In the genomic region with DNA sequence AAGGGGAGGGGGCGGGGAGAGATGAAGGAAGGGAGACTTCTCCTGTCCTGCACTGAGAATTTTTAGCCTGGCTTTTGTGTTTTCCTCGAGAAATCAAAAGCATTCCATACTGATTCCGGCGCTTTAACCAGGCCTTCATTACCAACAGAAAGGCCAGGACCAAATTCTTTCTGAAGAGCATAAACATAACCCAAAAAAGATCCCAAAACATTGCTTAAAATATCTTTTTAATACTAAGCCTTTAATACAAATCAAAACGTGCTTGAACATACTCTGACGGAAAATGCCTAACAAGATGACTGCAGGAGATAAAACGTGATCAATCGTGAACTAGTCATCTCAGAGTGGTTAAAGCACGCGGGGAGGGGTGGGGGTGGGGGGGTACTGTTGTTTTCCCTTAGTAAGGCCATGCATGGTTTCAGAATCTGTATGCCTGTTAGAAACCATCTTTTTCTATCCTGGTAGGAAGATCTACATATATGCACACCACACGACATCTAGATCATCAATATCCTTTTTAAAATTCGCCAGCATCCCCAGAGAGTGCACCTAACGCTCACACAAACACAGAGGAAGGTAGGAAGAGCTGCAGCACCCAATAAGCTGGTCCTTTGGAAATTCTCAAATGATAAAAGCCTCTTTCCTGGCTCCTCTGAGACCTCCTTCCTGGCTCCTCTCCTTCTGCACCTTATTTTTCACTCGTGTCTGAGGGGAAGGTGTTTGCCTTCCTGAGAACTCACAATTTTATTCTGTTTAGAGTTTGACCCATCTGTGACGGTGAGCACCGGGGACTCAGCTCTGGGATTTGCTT, we compare ENCODE assay signal across 9 mouse cellular contexts. TPM values are rescaled to one million over a fixed set of nuclear protein-coding genes. Genes with fewer than 3 reads are reported as not detected.
DNase-seq lines count a peak whose midpoint lies in the region; ATAC-seq and TF ChIP-seq lines count a peak whose summit lies in the region.
"Had no signal": no experiment of that assay in that cellular context is flagged by ENCODE, and none has a peak within 500 bp of the region (broad histone marks: within the 10 kb centered on the region; RNA-seq: fewer than 3 reads in every experiment).

No protein-coding gene starts in this region.

- no peak for TF ChIP-seq POLR2A in embryonic fibroblast, embryonic 13.5 days (IDR thresholded peaks at IDR 0.05; ENCODE audit: low read depth, low read length)

- no peaks in the 10 kb centered on the region for H3K27me3 ChIP-seq in heart, embryonic 12.5 days (replicated peaks)
- H3K27me3 ChIP-seq in limb, embryonic 13.5 days = 0 out of 2 replicates have a peak, but pooled peaks cover 4% of the 10 kb centered on the region
- no peaks in the 10 kb centered on the region for H3K27me3 ChIP-seq in stomach, postnatal 0 days (ENCODE audit: control insufficient read depth, insufficient read depth, low read length)

- peak overlapping the region; percentile 79 for H3K4me2 ChIP-seq in heart, embryonic 12.5 days
- peak overlapping the region; percentile 75 for H3K4me2 ChIP-seq in limb, embryonic 13.5 days (replicated peaks)
- peak overlapping the region; percentile 91 for H3K4me2 ChIP-seq in stomach, postnatal 0 days (replicated peaks; ENCODE audit: low read depth)

- H3K4me1 ChIP-seq in heart, embryonic 12.5 days (replicated peaks) = peaks cover 24% of the 10 kb centered on the region
- H3K4me1 ChIP-seq in embryonic fibroblast, embryonic 13.5 days (ENCODE audit: control insufficient read depth, insufficient read depth, low read length) = peaks cover 9% of the 10 kb centered on the region; the same call in 1 of the 2 replicates
- H3K4me1 ChIP-seq in limb, embryonic 13.5 days = peaks cover 14% of the 10 kb centered on the region; the same call in 1 of the 2 replicates
- no peaks in the 10 kb centered on the region for H3K4me1 ChIP-seq in stomach, postnatal 0 days (replicated peaks; ENCODE audit: control insufficient read depth, insufficient read depth)

- H3K4me3 ChIP-seq in heart, embryonic 12.5 days = peak overlapping the region; percentile 71
- peak overlapping the region; percentile 89 for H3K4me3 ChIP-seq in embryonic fibroblast, embryonic 13.5 days (ENCODE audit: insufficient read depth, low read length)
- peak overlapping the region; percentile 75 for H3K4me3 ChIP-seq in limb, embryonic 13.5 days
- peak overlapping the region; percentile 59 for H3K4me3 ChIP-seq in stomach, postnatal 0 days (ENCODE audit: low read depth, low read length)

- DNase-seq in heart, adult 8-10 months (ENCODE audit: low spot score) = no peak
- DNase-seq in MN1 (ENCODE audit: low spot score) = peak; percentile 24
- no peak for DNase-seq in stomach, postnatal 0 days (ENCODE audit: low spot score)
- no peak for DNase-seq in gastrocnemius, postnatal 4 days (ENCODE audit: low spot score in 2 of 2)
- no peak for DNase-seq in gastrocnemius, adult 8-10 months (ENCODE audit: low spot score in 2 of 2)

- ATAC-seq in heart, embryonic 12.5 days (ENCODE audit: insufficient number of reproducible peaks, low FRiP score) = no peak
- ATAC-seq in limb, embryonic 13.5 days (ENCODE audit: low FRiP score, low read depth) = no peak
- ATAC-seq in stomach, postnatal 0 days (ENCODE audit: low FRiP score, low TSS enrichment) = no peak

- WGBS in heart, embryonic 12.5 days = 14% methylated on average over 16 of the region's 16 CpGs
- 12% methylated on average over 16 of the region's 16 CpGs for WGBS in limb, embryonic 13.5 days
- WGBS in stomach, postnatal 0 days = 21% methylated on average over 16 of the region's 16 CpGs

- no peaks in the 10 kb centered on the region for H3K36me3 ChIP-seq in heart, embryonic 12.5 days
- H3K36me3 ChIP-seq in limb, embryonic 13.5 days = no peaks in the 10 kb centered on the region
- no peaks in the 10 kb centered on the region for H3K36me3 ChIP-seq in stomach, postnatal 0 days (ENCODE audit: control insufficient read depth, insufficient read depth, low read length)

- no peak for TF ChIP-seq EP300 in stomach, postnatal 0 days (optimal IDR thresholded peaks at IDR 0.05)

- no peaks in the 10 kb centered on the region for H3K9me3 ChIP-seq in heart, embryonic 12.5 days (replicated peaks)
- H3K9me3 ChIP-seq in limb, embryonic 13.5 days = no peaks in the 10 kb centered on the region
- no peaks in the 10 kb centered on the region for H3K9me3 ChIP-seq in stomach, postnatal 0 days (ENCODE audit: control insufficient read depth, low read length)

- no peak overlapping the region for H3K27ac ChIP-seq in heart, embryonic 12.5 days (ENCODE audit: poor library complexity, severe bottlenecking)
- H3K27ac ChIP-seq in embryonic fibroblast, embryonic 13.5 days (ENCODE audit: insufficient read depth, low read length) = peak overlapping the region; percentile 53
- H3K27ac ChIP-seq in limb, embryonic 13.5 days = no peak overlapping the region; the same call in 1 of the 2 replicates
- no peak overlapping the region for H3K27ac ChIP-seq in stomach, postnatal 0 days (replicated peaks)

- peak overlapping the region; percentile 90 for H3K9ac ChIP-seq in heart, embryonic 12.5 days
- H3K9ac ChIP-seq in limb, embryonic 13.5 days = peak overlapping the region; percentile 93
- H3K9ac ChIP-seq in stomach, postnatal 0 days (ENCODE audit: low read length) = peak overlapping the region; percentile 64; the same call in 1 of the 2 replicates

- TF ChIP-seq CTCF in embryonic fibroblast, embryonic 13.5 days (IDR thresholded peaks at IDR 0.05; ENCODE audit: borderline replicate concordance, insufficient read depth, low read length) = no peak
- TF ChIP-seq CTCF in stomach, postnatal 0 days (IDR thresholded peaks at IDR 0.05; ENCODE audit: low read depth) = no peak

RNA-seq across cellular contexts. Expression of a gene that starts 1.1 kb away (rescaled TPM):
- polyA plus RNA-seq in heart, embryonic 12.5 days (2016; fragmentation: Nextera tagmentation; extraction: Ambion mirVana) = 194 and 198 TPM in 2 replicates
- 100 to 1,000 TPM; 257 to 289 (median 273) TPM for total RNA-seq in heart, adult 8-10 months (2022)
- polyA plus RNA-seq in embryonic fibroblast, embryonic 13.5 days (2011; ENCODE audit: insufficient read length, low read depth, missing spikeins) = 511 and 923 TPM in 2 replicates
- 245 and 250 TPM in 2 replicates for polyA plus RNA-seq in limb, embryonic 13.5 days (2015; fragmentation: Nextera tagmentation; extraction: Ambion mirVana)
- polyA plus RNA-seq in stomach, postnatal 0 days (2015; fragmentation: Nextera tagmentation; extraction: Ambion mirVana) = 133 and 175 TPM in 2 replicates
- 100 to 1,000 TPM in 1 of 2 experiments, 10 to 100 TPM in 1; 96.8 to 101 TPM for total RNA-seq in gastrocnemius, postnatal 4 days (2021)
- 100 to 1,000 TPM; 236 to 331 (median 287) TPM for total RNA-seq in gastrocnemius, adult 8-10 months (2022)
- total RNA-seq: MEL had no signal

RNA-seq across cellular contexts. Expression of a gene that starts 41.8 kb away (rescaled TPM):
- 64.6 and 65.9 TPM in 2 replicates for polyA plus RNA-seq in heart, embryonic 12.5 days (2016; fragmentation: Nextera tagmentation; extraction: Ambion mirVana)
- 1 to 10 TPM; 5.1 to 9.7 (median 7.5) TPM for total RNA-seq in heart, adult 8-10 months (2022)
- polyA plus RNA-seq in embryonic fibroblast, embryonic 13.5 days (2011; ENCODE audit: insufficient read length, low read depth, missing spikeins) = 134 and 203 TPM in 2 replicates
- 80.1 and 83.5 TPM in 2 replicates for polyA plus RNA-seq in limb, embryonic 13.5 days (2015; fragmentation: Nextera tagmentation; extraction: Ambion mirVana)
- polyA plus RNA-seq in stomach, postnatal 0 days (2015; fragmentation: Nextera tagmentation; extraction: Ambion mirVana) = 141 and 160 TPM in 2 replicates
- 10 to 100 TPM; 21.2 to 27.4 TPM for total RNA-seq in gastrocnemius, postnatal 4 days (2021)
- 1 to 10 TPM; 3.4 to 4.9 (median 4.1) TPM for total RNA-seq in gastrocnemius, adult 8-10 months (2022)
